Mouse (Mus musculus) kidney, postnatal 25 days (tissue): Measurements from ENCODE around the gene Lsmem1.

ENCODE experiments used
- DNase-seq, 2 experiments: peaks; one replicate each; pipeline ENCODE4 v3.0.0; 2021; ENCODE audit warnings: mixed read lengths in 2 of 2

Gene Lsmem1

GRCm38 (mm10) chr12:40199302-40199701 is at the start of gene Lsmem1:
TSS of gene Lsmem1 (minus strand) at chr12:40199490.
- DNase-seq: no peak

- no peak for DNase-seq
Measured at GRCm38 (mm10) chr12:40248454-40249180, 49.3 kb upstream of the Lsmem1 start, which contains the start of gene Ifrd1. TSS of gene Ifrd1 (minus strand) at chr12:40248504.

GRCm38 (mm10) chr12:40247976-40248375 is 48.7 kb upstream of the Lsmem1 start:
- peak; percentile 11 to 48 for DNase-seq

GRCm38 (mm10) chr12:40247384-40247783 is 48.1 kb upstream of the Lsmem1 start:
- DNase-seq: no peak

DNA sequence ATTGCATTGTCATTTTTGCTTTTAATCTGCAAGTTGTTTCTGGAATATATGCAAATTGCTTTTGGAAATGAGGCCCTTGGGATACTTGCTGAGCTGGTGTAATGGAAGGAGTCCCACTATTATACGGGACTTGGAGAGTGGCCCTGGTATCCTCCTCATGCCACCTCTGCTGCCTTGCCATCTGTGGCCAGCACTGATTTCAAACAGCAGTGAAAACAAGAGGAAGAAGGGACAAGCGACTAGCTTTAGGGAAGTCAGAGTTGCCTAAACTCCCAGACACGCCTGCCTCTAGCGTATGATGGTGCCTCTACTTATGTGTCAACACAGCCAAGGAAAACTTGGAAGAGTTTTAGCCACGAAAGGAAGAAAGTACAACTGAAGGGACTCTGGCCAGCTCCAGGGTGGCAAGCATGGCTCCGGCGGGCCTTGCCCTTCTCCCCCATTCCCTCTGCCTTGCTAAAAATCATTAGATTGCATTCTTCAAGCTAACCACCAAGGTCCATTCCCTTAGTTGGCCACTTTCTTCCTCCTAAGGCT is 46.2 kb upstream of the Lsmem1 start:
- DNase-seq: no peak

- DNase-seq: no peak
Measured at GRCm38 (mm10) chr12:40244926-40245325, 45.6 kb upstream of the Lsmem1 start.

DNA sequence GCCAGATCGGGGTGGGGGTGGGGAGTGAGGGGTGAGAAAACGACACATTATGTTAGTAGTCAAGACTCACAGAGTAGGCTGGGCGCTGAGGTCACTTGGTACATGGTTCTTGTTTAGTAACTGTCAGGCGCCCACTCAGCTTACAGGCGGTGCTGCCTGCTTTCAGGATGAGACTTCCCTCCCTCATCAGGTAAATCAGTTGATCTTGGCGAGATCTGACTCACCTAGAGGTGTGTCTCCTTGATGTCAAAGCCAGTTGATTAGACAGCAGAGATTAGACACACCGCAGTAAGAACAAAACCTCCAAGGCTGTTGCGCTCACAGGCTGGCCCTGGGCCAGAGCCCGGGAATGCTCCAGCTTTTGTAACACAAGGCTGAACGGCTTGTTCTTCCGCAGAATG is 44.5 kb upstream of the Lsmem1 start:
- DNase-seq: peak; percentile 35 to 59

- no peak for DNase-seq
Measured at GRCm38 (mm10) chr12:40243241-40243640, 44.0 kb upstream of the Lsmem1 start.

GRCm38 (mm10) chr12:40239161-40239560 is 39.9 kb upstream of the Lsmem1 start:
- no peak for DNase-seq

- no peak for DNase-seq
Measured at GRCm38 (mm10) chr12:40232231-40232630, 32.9 kb upstream of the Lsmem1 start.

GRCm38 (mm10) chr12:40231632-40232031 is 32.3 kb upstream of the Lsmem1 start:
- DNase-seq: no peak

DNA sequence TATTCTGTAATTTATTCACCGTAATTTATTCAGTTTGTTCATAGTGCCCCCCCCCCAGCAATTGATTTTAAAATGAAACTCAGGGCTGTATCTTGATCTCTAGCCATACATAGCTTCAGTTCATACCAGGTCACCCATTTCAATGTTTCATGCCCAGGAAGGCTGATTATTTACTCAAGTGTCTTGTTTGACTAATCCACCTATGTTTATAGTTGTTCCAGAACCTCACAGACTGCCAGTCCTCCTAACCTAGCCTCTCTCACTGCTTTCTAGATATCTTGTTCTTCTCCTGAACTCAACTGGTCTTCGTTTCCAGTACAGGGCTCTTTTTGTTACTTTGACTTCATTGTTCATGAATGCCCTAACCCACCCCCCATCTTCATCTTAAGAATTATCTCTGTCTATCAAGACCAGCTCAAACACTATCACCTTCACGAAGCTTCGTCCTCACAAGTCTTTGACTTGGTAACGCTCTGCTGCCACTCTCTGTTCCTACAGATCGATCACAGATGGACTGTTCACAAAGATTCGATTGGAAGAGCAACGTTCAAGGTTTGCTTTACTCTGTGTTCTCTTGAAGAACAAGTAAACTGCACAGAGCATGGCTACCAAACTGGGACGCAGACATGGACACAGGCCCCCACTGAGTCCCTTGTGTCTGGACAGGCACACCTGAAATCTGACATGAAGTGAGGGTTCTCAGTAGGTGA is 25.0 kb upstream of the Lsmem1 start:
- DNase-seq: no peak

GRCm38 (mm10) chr12:40223676-40224075 is 24.4 kb upstream of the Lsmem1 start:
- DNase-seq: no peak

- peak; percentile 98 to 100 for DNase-seq
Measured at GRCm38 (mm10) chr12:40223082-40223619, 23.9 kb upstream of the Lsmem1 start.

- peak; percentile 96 to 99 for DNase-seq
Measured at GRCm38 (mm10) chr12:40222251-40223081, 23.2 kb upstream of the Lsmem1 start.

DNA sequence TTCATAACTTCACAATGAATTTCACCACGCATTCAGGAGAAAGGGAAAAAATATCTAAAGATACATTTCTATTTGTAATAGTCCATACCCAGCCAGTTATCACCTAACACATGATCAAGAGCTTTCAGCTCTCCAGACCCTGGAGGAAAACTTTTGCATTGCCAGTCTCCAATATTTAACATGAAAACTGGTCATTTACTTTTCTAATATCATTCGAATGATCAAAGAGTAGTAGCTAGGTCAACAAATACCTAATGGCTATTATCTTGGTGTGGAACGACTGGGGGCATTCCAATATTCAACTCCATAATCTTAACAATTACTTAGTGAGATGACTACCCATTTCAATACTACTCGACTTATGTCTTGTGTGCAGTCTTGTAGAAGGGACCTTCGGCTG is 22.3 kb upstream of the Lsmem1 start:
- no peak for DNase-seq

DNA sequence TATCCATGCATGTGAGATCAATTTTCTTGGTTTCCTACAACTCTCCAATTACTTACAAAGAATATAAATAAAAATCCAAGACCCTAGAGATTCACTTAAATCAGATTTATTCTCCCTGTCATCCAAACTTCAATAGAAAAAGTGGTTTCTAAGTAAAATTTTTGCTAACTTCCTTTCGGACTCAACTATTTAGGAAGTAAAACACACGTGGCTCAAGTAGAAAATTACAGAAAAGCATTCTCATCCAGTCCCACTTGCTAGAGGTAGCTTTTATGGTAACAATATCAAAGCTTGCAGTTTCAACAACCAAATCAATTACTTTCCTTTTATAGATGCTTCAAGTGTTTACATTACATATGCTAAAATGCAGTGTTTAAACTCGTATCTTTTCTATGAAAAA is 21.6 kb upstream of the Lsmem1 start:
- DNase-seq: no peak

DNA sequence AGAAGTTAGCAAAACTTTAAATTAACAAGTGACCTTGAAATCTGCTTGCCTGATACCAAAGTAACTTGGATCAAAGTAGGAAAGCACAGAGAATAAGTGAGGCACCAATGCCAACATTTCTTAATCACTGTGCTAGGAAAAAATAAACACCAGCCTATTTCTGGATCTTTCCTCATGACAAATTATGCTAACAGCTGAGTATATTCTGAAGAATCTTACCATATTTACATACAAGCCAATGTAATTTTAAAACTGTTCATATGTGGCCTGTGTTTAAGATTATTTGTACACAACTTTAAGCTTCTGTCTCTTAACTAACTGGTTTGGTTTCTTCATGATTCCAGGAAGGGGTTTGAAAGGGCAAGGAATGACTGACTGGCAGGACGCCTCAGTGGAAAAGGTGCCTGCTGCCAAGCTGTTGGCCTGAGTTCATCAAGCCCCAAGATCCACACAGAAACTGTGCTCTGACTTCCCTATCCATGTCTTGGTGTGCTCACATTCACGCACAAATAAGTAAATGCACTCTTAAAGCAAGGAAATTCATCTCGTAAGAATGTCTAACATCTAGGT is 20.8 kb upstream of the Lsmem1 start:
- peak; percentile 56 to 79 for DNase-seq

DNA sequence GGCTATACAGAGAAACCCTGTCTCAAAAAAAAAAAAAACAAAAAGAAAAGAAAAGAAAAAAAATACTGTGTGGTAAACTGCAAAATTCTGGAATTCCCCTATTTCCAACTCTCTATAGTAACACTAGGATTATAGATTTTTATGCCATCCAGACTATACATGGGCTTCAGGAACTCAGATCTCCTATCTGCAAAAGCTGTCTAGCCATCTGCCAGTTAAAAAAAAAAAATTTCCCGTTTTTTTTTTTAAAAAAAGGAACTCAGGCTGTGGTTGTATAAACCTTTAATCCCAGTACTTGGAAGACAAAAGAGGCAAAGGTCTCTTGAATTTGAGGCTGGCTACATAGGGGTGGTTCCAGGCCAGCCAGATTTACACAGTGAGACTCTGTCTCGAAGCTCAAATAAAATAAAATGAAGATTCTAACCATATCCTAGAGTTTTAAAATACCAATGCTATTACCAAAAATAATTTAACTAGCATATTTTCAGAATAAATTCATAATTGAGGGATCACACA is 19.2 kb upstream of the Lsmem1 start:
- no peak for DNase-seq

- DNase-seq: no peak
Measured at GRCm38 (mm10) chr12:40217776-40218175, 18.5 kb upstream of the Lsmem1 start.

DNA sequence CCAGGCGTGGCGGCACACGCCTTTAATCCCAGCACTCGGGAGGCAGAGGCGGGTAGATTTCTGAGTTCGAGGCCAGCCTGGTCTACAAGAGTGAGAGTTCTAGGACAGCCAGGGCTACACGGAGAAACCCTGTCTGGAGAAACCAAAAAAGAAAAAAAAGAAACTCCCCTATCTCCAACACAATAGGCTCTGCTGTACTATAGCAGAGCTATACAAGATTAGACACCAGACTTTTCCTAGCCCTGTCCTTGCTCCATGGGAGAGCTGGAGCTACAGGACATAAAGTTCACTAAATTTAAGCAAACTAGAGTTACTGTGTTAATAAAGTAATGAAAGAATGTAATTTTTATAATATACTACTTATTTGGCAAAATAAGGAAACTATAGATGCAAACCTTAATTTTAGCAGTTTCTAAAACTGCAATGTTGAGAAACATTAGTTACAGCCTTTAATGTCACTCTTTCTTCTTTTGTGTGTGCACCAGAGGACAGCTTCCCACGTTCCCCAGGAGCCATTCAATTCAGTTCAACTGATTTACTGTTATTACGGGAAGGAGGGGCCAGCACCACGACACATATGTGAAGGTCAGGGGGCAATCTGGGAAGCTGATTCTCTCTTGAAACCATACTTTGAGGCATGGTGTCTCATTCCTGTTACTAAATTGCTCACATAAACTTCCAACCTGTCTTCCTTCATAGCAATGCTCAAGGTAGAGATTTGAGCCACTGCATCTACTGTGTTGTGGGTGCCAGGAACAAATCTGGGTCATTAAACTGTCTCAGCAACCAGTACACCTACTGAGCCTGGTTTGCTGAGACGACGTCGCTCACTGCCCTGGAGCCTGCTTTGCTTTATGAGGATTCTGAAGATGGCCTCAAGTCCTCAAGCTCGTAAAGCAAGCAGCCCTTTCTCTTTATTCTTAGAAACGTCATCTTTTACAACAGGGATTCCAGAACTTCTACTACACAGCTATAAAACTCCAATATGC is 15.9 kb upstream of the Lsmem1 start:
- DNase-seq: no peak
